Mouse (Mus musculus): ENCODE results near the gene Nt5dc2.

GRCm38 (mm10) chr14:31164067-31164466 is 33.2 kb downstream of the Nt5dc2 start:
- TF ChIP-seq CTCF (IDR thresholded peaks at IDR 0.05; ENCODE audit: low read depth, low read length), result no peak
- TF ChIP-seq POLR2A (IDR thresholded peaks at IDR 0.05; ENCODE audit: insufficient read depth, low read length), result no peak
